Mouse (Mus musculus): ENCODE data around the gene Zfp688. TPM values are rescaled to one million over a fixed set of nuclear protein-coding genes. Genes with fewer than 3 reads are reported as not detected.

Zfp688 gene
- polyA plus RNA-seq, 1 experiment: 29.6 TPM

- Histone ChIP-seq H3K27ac (ENCODE audit: insufficient read depth, low read depth, low read length) (no peak overlapping the region), H3K4me1 (ENCODE audit: control insufficient read depth, insufficient read depth, insufficient read length, low read length) (peaks cover 3% of the 10 kb centered on the region; the same call in 1 of the 2 replicates), H3K36me3 (ENCODE audit: control insufficient read depth, insufficient read depth, low read length) (peaks cover 13% of the 10 kb centered on the region), H3K4me3 (ENCODE audit: low read depth, low read length) (no peak overlapping the region), H3K27me3 (ENCODE audit: control insufficient read depth, insufficient read depth, low read length) (no peaks in the 10 kb centered on the region)
- WGBS: 95% methylated on average over 20 of the region's 20 CpGs
- no peak for TF ChIP-seq POLR2A (IDR thresholded peaks at IDR 0.05; ENCODE audit: low read depth, low read length)
- TF ChIP-seq CTCF (IDR thresholded peaks at IDR 0.05; ENCODE audit: extremely low read depth, insufficient read length, insufficient replicate concordance, low read depth, low read length): no peak
Observed at GRCm38 (mm10) chr7:127443976-127444375, 22.1 kb upstream of the Zfp688 start.

- Histone ChIP-seq H3K36me3 (ENCODE audit: control insufficient read depth, insufficient read depth, low read length) (peaks cover under 1% of the 10 kb centered on the region; the same call in 1 of the 2 replicates), H3K4me3 (ENCODE audit: low read depth, low read length) (no peak overlapping the region), H3K27me3 (ENCODE audit: control insufficient read depth, insufficient read depth, low read length) (no peaks in the 10 kb centered on the region), H3K27ac (ENCODE audit: insufficient read depth, low read depth, low read length) (no peak overlapping the region), H3K4me1 (ENCODE audit: control insufficient read depth, insufficient read depth, insufficient read length, low read length) (no peaks in the 10 kb centered on the region)
- 94% methylated on average over 3 of the region's 3 CpGs for WGBS
- no peak for TF ChIP-seq POLR2A (IDR thresholded peaks at IDR 0.05; ENCODE audit: low read depth, low read length)
- TF ChIP-seq CTCF (IDR thresholded peaks at IDR 0.05; ENCODE audit: extremely low read depth, insufficient read length, insufficient replicate concordance, low read depth, low read length): peak; percentile 56; the same call in 1 of the 2 replicates
Observed at GRCm38 (mm10) chr7:127437724-127438123, 15.9 kb upstream of the Zfp688 start.

- TF ChIP-seq CTCF (IDR thresholded peaks at IDR 0.05; ENCODE audit: extremely low read depth, insufficient read length, insufficient replicate concordance, low read depth, low read length): no peak
- no peak for TF ChIP-seq POLR2A (IDR thresholded peaks at IDR 0.05; ENCODE audit: low read depth, low read length)
- 95% methylated on average over 4 of the region's 4 CpGs for WGBS
Observed at GRCm38 (mm10) chr7:127435206-127435605, 13.3 kb upstream of the Zfp688 start.

DNA sequence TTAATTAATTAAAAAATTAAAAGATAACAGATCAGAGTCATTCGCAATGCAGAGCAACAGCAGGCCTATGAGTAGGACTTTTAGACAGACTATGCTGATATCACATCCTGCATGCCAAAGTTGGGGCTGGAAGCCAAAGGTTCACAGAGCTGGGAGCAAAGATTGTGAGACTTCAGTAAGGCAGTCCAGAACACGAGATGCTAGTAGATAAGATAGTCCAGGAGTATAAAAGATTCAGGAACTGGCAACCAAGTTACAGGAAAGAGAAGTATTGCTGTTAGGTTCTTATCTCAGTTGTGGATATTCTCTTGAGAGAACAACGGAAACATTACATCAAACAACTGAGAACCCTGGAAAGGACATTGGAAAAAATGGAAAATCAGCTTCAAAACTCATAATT lies 4.5 kb upstream of the Zfp688 start:
- Histone ChIP-seq H3K4me3 (ENCODE audit: low read depth, low read length) (no peak overlapping the region), H3K27me3 (ENCODE audit: control insufficient read depth, insufficient read depth, low read length) (no peaks in the 10 kb centered on the region), H3K36me3 (ENCODE audit: control insufficient read depth, insufficient read depth, low read length) (no peaks in the 10 kb centered on the region), H3K4me1 (ENCODE audit: control insufficient read depth, insufficient read depth, insufficient read length, low read length) (peaks cover 8% of the 10 kb centered on the region), H3K27ac (ENCODE audit: insufficient read depth, low read depth, low read length) (peak overlapping the region; percentile 74; the same call in 1 of the 2 replicates)
- WGBS: 33% methylated on average over 3 of the region's 3 CpGs
- TF ChIP-seq POLR2A (IDR thresholded peaks at IDR 0.05; ENCODE audit: low read depth, low read length) (no peak), CTCF (IDR thresholded peaks at IDR 0.05; ENCODE audit: extremely low read depth, insufficient read length, insufficient replicate concordance, low read depth, low read length) (no peak)

More at GRCm38 (mm10) chr7:127435206-127435605, 13.3 kb upstream of the Zfp688 start:
- Histone ChIP-seq H3K4me3 (ENCODE audit: low read depth, low read length) (no peak overlapping the region), H3K27me3 (ENCODE audit: control insufficient read depth, insufficient read depth, low read length) (no peaks in the 10 kb centered on the region), H3K4me1 (ENCODE audit: control insufficient read depth, insufficient read depth, insufficient read length, low read length) (no peaks in the 10 kb centered on the region), H3K27ac (ENCODE audit: insufficient read depth, low read depth, low read length) (no peak overlapping the region), H3K36me3 (ENCODE audit: control insufficient read depth, insufficient read depth, low read length) (no peaks in the 10 kb centered on the region)

- 60% methylated on average over 2 of the region's 2 CpGs for WGBS
- peak overlapping the region; percentile 77; the same call in 1 of the 2 replicates for H3K27ac ChIP-seq (ENCODE audit: insufficient read depth, low read depth, low read length)
Observed at GRCm38 (mm10) chr7:127425911-127426310, 4.0 kb upstream of the Zfp688 start.

DNA sequence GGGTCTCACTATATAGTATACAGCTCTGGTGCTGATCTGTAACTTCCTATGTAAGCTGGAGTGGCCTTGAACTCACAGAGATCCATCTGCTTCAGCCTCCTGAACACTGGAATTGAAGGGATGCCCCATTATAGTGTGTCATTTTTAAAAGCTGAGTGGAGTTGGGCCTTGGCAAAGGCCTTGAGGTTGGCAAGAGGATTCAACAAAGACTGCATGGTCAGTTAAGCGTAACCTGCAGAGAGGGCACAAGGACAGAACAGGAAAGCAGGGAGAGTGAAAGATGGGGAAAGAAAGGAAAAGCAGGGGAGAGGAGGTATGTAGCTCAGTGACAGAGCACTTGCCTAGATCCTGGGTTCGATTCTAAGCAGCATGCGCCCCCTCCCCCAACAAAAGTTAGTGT lies 3.4 kb upstream of the Zfp688 start:
- Histone ChIP-seq H3K27me3 (ENCODE audit: control insufficient read depth, insufficient read depth, low read length) (no peaks in the 10 kb centered on the region), H3K27ac (ENCODE audit: insufficient read depth, low read depth, low read length) (peak overlapping the region; percentile 41), H3K4me3 (ENCODE audit: low read depth, low read length) (no peak overlapping the region), H3K36me3 (ENCODE audit: control insufficient read depth, insufficient read depth, low read length) (no peaks in the 10 kb centered on the region), H3K4me1 (ENCODE audit: control insufficient read depth, insufficient read depth, insufficient read length, low read length) (peaks cover 10% of the 10 kb centered on the region)
- WGBS: 82% methylated on average over 3 of the region's 3 CpGs
- TF ChIP-seq CTCF (IDR thresholded peaks at IDR 0.05; ENCODE audit: extremely low read depth, insufficient read length, insufficient replicate concordance, low read depth, low read length): no peak
- no peak for TF ChIP-seq POLR2A (IDR thresholded peaks at IDR 0.05; ENCODE audit: low read depth, low read length)

More at GRCm38 (mm10) chr7:127425911-127426310, 4.0 kb upstream of the Zfp688 start:
- no peaks in the 10 kb centered on the region for H3K36me3 ChIP-seq (ENCODE audit: control insufficient read depth, insufficient read depth, low read length)
- no peaks in the 10 kb centered on the region for H3K27me3 ChIP-seq (ENCODE audit: control insufficient read depth, insufficient read depth, low read length)
- no peak for TF ChIP-seq CTCF (IDR thresholded peaks at IDR 0.05; ENCODE audit: extremely low read depth, insufficient read length, insufficient replicate concordance, low read depth, low read length)
- no peak for TF ChIP-seq POLR2A (IDR thresholded peaks at IDR 0.05; ENCODE audit: low read depth, low read length)
- peaks cover 10% of the 10 kb centered on the region for H3K4me1 ChIP-seq (ENCODE audit: control insufficient read depth, insufficient read depth, insufficient read length, low read length)
- no peak overlapping the region for H3K4me3 ChIP-seq (ENCODE audit: low read depth, low read length)

DNA sequence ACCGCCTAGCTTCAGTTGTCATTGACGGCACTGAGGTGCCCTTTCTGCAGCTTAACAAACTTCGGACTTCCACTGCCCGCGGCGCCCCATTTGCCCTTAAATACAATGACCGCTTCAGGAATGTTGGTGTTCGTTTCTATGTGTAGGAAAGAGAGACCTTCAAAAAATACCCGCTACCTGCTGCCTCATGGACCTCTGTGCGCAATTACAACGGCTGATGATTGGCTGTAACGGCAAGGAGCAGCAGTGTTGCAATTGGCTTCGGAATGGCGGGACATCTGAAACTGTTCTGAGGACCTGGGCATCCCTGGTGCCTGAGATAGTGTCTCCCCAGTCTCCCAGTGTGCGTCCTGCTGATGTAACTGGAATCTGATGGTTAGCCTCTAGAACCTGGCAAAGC lies 379 bp upstream of the Zfp688 start:
- 1% methylated on average over 15 of the region's 15 CpGs for WGBS
- Histone ChIP-seq H3K27me3 (ENCODE audit: control insufficient read depth, insufficient read depth, low read length) (no peaks in the 10 kb centered on the region), H3K4me3 (ENCODE audit: low read depth, low read length) (peak overlapping the region; percentile 85), H3K4me1 (ENCODE audit: control insufficient read depth, insufficient read depth, insufficient read length, low read length) (peaks cover 10% of the 10 kb centered on the region), H3K36me3 (ENCODE audit: control insufficient read depth, insufficient read depth, low read length) (peaks cover 9% of the 10 kb centered on the region), H3K27ac (ENCODE audit: insufficient read depth, low read depth, low read length) (no peak overlapping the region)
- TF ChIP-seq CTCF (IDR thresholded peaks at IDR 0.05; ENCODE audit: extremely low read depth, insufficient read length, insufficient replicate concordance, low read depth, low read length): no peak
- TF ChIP-seq POLR2A (IDR thresholded peaks at IDR 0.05; ENCODE audit: low read depth, low read length): no peak
